Mouse (Mus musculus) kidney, embryonic 16.5 days (tissue): Measurements from ENCODE around the gene Gpc6. TPM values are rescaled to one million over a fixed set of nuclear protein-coding genes. Genes with fewer than 3 reads are reported as not detected.

Experiments
- ATAC-seq: fragments of 200-750 bp; cut with Nextera tagmentation; 2 replicates; pipeline ENCODE4 v1.8.0; 2017; ENCODE audit warnings: moderate TSS enrichment; ENCODE audit not compliant: low FRiP score, low TSS enrichment
- H3K27ac ChIP-seq: fragments of 300-500 bp; sonication (generic); 2 replicates; pipeline ENCODE4 v1.5.1; 2014; ENCODE audit warnings: low read length
- H3K27me3 ChIP-seq: fragments of 300-500 bp; sonication (generic); 2 replicates; pipeline ENCODE4 v1.6.1; 2014; ENCODE audit warnings: low read length, control low read depth, mixed read lengths; ENCODE audit not compliant: insufficient read depth
- H3K36me3 ChIP-seq: fragments of 300-500 bp; sonication (generic); 2 replicates; pipeline ENCODE4 v1.6.1; 2014; ENCODE audit warnings: low read length, control low read depth, mixed read lengths; ENCODE audit not compliant: insufficient read depth
- H3K4me1 ChIP-seq: fragments of 300-500 bp; sonication (generic); 2 replicates; pipeline ENCODE4 v1.6.1; 2014; ENCODE audit warnings: low read length, control low read depth, mixed read lengths; ENCODE audit not compliant: insufficient read depth
- H3K4me2 ChIP-seq: fragments of 300-500 bp; sonication (generic); replicated peaks from 2 replicates; pipeline ENCODE4 v1.6.1; 2014; ENCODE audit warnings: low read depth, low read length
- H3K4me3 ChIP-seq: fragments of 300-500 bp; sonication (generic); 2 replicates; pipeline ENCODE4 v1.5.1; 2014; ENCODE audit warnings: mild to moderate bottlenecking, low read length
- H3K9ac ChIP-seq: fragments of 300-500 bp; sonication (generic); replicated peaks from 2 replicates; pipeline ENCODE4 v1.6.1; 2014; ENCODE audit warnings: low read length
- H3K9me3 ChIP-seq: fragments of 300-500 bp; sonication (generic); 2 replicates; pipeline ENCODE4 v1.6.1; 2016; ENCODE audit warnings: low read length, control low read depth
- WGBS: fragments of 180-500 bp; shearing (Covaris S2); extraction: QIAGEN DNeasy Blood & Tissue Kit; methylation state at CpG from one replicate; pipeline ENCODE4 v1.1.7; 2014; 5-methylcytosine and 5-hydroxymethylcytosine counted together
- microRNA-seq: library from miRNA; unstranded; fragments of <30 nt; microRNA quantifications from one replicate; pipeline ENCODE4, GENCODE M21; 2016
- polyA plus RNA-seq: library from polyadenylated mRNA; unstranded; fragments of >200 nt; fragmentation: Nextera tagmentation; extraction: Ambion mirVana; gene quantifications from 2 replicates; pipeline ENCODE4 v1.2.1, GENCODE M21; 2015

Gpc6 gene
- polyA plus RNA-seq, 1 experiment from 2014 or later = 62.7 TPM

- peak; percentile 27; the same call in 1 of the 2 replicates for ATAC-seq
- H3K9me3 ChIP-seq = no peaks in the 10 kb centered on the region
- H3K27me3 ChIP-seq = 0 out of 2 replicates have a peak, but pooled peaks cover 3% of the 10 kb centered on the region
- no peak overlapping the region for H3K9ac ChIP-seq
- H3K27ac ChIP-seq = no peak overlapping the region
- H3K4me3 ChIP-seq = no peak overlapping the region
- H3K4me1 ChIP-seq = 0 out of 2 replicates have a peak, but pooled peaks cover 3% of the 10 kb centered on the region
- no peak overlapping the region for H3K4me2 ChIP-seq
- H3K36me3 ChIP-seq = no peaks in the 10 kb centered on the region
- WGBS = 39% methylated on average over 10 of the region's 10 CpGs
These were observed 1096.9 kb downstream of the Gpc6 start for GRCm38 (mm10) chr14:118021867-118022543.

Small RNA genes lying within 50 kb of the gene (microRNA-seq; reads per million reads assigned to microRNA genes)
- not detected for gene Mir6239
